Mouse (Mus musculus): Measurements from ENCODE around the gene Efna2.
A peak's percentile ranks its signal among the peaks of the same experiment; 100 is the strongest.
"Not testable (repeated sequence)": the region's sequence is repeated elsewhere in the genome, so short reads cannot be mapped to it uniquely, and the experiment has no call there.

Gene Efna2

DNA sequence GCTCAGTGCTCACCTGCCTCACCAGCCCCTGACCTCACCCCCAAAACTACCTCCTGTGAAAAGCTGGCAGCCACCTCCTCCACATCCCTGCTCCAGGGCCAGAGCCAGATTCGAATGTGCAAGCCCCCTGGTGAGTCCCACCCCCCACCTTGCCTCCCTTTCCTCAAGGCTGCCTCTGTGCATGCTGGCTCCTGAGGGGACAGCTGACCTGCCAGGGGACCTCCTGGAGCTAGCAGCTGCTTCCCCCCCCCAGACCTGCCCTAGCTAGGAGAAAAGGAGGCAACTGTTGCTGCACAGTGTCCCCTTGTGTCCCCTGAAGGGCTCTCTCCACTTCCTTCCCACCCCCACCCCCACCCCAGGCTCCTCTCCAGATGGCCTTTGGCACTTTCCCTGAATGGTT is 24.0 kb upstream of the Efna2 start:
- no peak for DNase-seq (ENCODE audit: low read depth, low spot score)

DNA sequence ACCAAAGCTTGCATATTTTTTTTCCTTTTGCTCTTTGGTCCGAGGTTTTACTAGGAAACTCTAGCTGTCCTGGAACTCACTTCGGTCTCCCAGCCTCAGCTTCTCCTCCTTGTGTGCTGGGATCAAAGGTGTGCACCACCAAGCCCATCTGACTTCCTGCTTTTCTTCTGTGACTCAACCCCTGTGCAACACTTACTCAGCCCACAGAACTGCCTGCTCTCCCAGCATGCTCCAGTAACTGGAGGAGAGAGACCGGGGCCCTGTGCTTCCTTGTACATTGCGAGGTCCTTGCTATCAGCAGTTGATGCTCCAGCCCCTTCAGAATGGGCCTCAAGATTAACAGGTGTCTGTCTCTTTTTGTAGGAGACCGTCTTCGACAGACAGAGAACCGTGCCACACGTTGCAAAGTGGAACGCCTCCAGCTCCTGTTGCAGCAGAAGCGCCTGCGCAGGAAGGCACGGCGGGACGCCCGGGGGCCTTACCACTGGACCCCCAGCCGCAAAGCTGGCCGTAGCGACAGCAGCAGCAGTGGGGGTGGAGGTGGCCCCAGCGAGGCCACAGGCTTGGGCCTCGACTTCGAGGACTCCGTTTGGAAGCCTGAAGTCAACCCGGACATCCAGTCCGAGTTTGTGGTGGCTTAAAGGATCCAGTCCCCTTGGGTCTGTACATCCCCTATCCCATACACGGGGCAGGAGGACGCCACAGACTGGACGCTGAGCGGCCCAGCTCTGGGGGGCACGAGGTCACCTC is 23.1 kb upstream of the Efna2 start:
- DNase-seq (ENCODE audit: low read depth, low spot score), result no peak

DNA sequence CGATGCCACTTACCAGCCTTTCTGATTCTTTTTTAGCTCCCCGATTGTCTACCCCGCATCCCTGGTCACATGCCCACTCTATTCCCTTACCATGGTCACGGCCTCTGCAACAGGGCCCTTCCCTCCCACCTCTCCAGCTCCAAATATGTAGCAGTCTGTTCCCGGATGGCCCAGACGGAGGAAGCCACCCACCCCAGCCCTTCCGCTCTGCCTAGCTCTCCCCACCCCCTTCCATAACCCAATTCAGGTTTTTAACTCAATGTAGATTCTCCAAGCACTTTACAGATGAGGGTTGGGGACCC is 22.6 kb upstream of the Efna2 start:
- DNase-seq (ENCODE audit: low read depth, low spot score), result no peak

DNA sequence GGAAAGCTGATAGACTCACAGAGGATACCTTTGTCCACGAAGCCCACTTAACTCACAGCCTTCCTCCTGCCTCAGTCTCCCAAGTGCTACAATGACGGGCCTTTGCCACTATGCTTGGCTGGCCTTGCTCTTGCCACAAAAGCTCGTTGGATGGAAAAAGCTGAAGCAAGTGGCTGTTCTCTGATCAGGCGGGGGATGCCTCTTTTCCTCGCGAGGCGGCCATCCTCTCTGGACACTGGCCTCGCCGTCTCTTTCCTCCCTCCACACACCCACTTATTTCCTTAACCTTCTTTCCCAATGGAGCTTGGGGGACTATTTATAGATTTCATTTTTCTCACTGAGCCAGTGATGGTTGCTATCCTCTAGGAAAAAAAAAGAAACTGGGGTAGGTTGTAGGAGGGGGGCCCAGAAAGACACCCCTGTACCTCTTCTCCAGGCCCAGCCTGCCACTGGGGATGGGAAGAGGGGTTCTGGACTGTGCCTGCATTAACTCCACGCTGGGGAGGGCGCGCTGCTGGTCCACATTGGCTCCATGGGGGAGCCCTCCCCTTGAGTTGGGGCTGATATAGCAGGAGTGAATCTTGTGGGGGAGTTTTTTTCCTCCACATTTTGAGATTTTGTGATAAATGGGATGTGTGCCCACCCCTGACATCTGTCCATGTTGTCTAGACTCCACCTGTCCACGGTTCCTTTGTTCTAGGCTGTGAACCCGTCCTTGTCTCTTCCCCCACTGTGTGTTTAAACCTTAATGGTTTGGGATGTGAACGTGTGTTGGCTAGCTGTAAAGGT is 21.9 kb upstream of the Efna2 start:
- no peak for DNase-seq (ENCODE audit: low read depth, low spot score)

DNA sequence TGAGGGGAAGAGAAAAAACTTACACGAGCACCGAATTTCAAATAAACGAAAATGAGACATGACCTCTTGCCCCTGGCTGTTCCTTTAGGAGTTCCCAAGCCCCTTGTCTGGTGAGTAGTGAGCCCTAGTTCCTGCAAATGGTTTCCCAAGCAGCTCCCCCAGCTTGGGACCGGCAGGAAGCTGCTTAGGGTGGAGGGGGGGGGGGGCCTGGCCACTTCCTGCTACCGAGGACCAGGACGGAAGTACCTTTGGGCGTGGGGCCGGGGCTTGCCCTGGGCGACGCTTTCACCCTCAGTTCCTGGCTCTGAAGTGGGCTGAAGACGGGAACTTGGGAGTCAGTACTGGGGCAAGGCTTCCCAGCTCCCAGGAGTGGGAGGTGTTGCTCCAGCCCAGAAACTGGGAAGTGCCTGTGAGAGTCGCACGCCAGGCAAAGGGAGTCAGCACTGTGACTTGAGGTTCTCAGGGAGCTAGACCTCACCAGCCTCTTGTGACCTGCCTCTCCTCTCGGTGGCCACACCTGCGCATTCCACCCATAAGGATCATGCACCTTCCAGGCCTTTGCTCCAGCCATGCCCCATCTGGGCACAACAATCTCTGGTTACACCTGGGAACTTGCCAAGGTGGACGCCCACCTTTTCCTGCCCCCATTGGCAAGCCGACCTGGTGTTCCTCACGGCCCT is 20.8 kb upstream of the Efna2 start:
- DNase-seq (ENCODE audit: low read depth, low spot score), result no peak

DNA sequence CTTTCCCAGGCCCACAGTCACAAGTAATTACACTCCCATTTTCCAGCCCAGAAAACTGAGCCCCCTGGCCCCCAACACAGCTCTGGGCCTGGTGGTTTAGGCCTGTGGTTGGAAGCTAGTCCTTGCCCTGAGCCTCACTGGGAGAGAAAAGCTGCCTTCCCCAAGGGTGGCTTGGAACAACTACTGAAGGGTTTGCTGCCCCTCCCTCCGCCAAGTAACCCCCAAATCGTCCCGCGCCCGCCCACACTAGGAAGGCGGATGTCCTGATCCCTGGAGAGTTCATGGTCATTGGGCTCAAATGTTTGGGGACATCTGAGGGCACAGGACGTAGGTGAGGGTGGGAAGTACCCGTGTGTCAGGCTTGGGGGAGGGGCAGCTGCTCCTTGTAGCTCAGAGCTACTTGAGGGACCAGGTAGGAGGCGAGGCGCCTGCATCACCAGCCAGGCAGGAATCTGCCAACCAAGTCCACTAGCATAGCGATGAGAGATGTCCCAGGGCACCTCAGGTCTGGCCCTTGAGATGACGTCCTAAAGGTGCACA is 20.2 kb upstream of the Efna2 start:
- no peak for DNase-seq (ENCODE audit: low read depth, low spot score)

DNA sequence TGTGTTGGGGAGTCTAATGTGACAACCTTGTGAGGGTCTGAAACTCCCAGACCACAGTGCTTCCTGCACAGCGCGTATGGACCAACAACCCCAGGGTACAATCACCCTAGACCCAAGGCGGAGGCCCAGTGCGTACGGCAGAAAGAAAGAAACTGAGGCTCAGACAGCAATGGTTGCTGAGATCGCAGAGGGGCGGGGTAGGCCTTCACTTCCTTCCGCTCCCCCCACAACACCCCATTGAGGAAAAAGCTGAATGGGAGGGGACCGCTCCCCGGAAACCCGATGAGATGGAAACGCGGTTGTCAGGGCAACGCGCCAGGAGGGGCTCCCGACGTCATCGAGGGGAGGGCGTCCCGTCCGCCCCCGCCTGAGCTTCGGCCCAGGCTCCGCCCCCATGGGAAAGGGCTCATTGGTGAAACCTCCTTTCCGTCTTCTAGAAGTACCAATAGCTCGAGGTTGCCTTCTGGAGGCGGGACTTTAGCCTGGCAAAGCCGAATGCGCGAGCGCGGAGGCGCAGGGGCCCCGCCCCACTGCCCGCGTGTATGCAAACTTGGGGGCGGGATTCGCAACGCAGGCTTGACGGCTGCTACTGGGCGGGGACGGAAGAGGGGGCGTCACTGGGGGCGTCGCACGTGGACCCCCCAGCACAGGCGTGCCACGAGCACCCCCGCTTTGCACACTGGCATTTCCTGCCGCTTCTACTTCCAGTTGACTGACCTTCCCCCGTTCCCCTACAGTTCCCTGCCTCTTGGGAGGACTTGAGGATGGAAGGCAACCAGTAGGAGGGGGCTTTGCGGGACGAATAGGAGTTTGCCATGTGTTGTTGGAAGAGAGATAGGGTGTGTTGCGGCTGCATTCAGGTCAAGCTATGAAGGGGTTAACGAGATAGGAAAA is 19.5 kb upstream of the Efna2 start:
- DNase-seq (ENCODE audit: low read depth, low spot score), result peak; percentile 98

DNA sequence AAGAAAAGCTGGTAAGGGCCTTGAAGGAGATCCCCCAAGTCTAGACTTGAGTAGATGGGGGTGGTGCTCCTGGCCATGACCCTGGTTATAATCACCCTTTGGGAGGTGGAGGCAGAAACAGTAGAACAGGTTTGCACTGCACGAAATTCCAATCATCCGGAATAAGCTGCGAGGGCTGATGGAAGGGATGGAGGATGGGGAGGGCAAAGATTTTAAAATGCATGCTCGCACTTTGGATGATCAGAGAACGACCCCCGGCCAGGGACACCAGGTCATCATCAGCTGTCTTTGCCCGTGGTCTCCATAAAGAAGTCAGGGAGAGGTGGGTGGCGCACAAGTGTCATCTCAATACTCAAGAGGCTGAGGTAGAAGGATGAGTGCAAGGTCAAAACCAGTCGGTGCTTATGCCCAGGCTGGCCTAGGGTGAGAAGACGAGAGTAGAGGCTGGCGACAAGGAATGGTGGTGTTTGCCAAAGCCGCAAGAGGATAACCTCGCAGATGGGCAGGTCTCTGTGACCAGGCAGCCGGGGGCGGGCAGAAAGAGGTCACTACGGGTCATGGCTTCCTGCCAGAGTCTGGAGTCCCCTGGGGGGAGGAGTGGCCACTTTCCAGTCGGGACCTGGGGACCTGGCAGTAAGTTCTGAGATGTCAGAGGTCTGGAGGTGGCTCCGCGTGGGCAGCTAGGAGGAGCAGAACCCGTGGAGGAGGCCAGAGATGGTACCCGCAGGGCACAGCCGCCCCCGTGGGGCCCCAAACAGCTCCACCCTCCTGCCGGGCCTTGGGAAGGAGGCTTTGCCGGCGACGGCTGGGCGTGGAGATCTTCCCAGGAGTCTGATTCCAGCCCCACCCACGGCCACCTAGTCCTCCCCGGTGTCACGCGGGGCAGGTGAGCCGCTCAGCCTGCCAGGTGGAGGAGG is 18.6 kb upstream of the Efna2 start:
- DNase-seq (ENCODE audit: low read depth, low spot score), result no peak

DNA sequence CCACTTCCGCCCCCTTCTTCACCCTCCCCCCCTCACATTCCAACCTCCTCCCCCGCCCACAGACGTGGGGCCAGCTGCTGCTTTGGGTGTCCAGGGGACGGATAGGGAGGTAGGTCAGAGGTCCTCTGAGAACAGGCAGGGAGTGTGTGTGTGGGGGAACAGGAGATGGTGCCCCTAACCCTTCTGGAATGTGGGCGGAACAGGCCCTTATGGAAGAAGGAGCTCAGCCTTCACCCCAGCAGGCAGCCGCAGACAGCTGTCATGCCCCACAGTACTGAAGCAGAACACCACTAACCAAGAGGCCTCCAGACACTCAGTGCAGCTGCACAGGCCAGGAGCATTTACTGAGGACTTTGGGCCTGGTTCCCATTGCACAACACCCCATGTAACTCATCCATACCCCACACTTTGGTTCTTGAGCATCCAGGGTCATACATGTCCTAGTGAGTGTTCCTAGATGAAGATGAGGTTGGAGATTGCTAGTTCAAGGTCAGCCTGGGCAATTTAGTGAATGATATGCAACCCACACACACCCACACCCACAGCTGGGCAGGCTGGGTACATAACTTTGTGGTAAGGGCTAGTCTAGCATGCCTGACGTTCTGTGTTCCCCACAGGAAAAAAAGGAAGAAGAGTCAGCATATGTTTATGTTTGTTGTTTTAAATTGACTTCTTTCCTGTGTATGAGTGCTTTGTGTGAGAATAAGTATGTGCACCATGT is 17.6 kb upstream of the Efna2 start:
- DNase-seq (ENCODE audit: low read depth, low spot score), result no peak

DNA sequence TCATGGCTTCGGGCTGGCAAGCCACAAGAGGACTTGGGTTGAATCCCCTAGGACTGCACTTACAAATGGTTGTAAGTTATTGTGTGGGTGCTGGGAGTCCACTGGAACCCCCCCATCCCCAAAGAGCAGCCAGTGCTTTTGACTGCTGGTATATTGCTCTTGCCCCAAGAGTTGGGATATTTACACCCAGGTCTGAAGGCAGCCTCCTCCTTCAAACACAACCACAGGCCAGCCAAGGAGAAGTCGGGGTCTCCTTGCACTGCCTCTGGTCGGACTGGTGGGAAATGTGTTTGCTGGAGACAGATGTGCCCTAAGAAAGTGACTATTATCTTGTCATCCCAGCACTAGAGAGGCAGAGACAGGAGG is 17.1 kb upstream of the Efna2 start:
- DNase-seq (ENCODE audit: low read depth, low spot score), result no peak

DNA sequence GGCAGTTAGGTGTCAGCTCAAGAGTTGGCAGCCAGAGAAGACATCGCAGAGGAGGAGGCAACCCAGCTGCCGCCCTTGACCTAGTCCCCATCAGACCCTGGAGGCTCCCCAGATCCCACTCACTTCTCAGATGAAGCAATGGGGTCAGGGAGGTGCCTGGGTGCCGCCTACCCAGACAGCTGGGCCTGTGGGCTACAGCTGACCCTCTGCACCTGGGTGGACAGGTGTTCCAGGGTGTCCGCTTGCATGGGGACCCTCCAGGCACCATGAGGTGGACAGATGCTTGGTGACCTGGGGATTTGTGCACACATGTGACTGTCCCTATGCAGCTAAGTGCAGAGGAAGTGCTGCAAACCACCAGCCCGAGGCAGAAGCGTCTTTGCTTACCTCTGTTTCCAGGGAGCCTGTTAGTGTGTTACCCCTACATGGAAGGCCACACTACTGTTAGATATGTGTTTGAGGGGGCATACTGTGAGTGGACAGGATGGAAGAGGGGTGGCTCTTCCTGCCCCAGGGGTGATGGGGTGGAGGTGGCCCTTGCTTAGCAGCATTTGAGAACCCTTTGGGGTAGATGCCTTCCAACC is 16.5 kb upstream of the Efna2 start:
- DNase-seq (ENCODE audit: low read depth, low spot score), result no peak

DNA sequence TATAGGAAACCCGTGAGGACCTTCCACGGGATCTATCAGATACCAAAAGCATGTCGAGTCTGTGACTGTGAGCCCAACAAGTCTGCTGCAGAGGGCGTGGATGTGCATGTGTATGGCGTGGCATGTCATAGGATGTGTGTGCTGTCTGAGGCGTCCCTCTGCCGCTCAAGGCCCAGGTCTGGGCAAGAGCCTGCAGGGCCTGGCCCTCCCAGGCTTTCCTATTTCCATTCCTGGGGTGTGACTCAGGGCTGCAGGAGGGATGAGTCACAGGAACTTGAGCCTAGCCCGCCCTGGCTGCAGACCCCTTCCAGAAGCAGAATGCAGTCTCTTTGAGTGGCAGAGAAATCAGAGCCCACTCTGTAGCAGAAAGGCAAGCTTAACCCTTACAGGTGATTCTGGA is 15.6 kb upstream of the Efna2 start:
- DNase-seq (ENCODE audit: low read depth, low spot score), result no peak

DNA sequence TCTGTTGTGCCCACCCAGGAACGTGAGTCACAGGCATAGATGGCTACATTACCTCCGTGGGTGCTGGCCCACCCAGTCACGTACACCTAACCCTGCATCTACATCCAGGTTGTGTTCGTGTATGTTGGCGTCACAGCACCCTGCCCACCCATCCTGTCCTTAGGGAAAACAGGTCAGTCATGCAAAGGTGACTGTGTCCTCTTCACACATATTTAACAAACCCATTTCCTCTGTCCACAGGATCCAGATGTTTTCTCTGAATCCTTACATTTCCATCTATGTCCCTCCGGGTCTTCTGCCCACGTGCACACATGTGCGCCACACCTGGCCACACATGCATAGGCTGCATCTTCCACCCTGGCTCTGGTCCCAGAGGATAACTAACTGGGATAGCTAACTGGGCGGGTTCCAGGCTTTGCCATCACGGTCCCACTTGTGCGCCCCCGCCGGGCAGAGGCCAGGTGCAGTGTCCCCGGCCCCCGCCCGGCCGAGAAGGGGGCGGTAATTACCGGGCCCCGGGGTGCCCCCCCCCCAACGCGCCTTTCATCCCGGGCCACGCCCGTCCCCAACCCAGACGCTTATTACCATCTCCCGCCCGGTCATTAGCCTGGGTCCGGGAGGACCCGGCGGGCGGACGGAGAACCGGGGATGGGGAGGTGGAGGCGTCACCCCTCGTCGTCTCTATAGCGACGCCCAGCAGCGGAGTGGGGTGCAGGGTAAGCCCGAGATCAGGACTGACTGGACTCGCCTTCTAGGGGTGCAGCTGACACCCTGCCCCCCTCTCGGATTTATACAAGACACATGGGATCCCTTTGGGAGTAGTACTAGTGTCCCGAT is 14.9 kb upstream of the Efna2 start:
- no peak for DNase-seq (ENCODE audit: low read depth, low spot score)

DNA sequence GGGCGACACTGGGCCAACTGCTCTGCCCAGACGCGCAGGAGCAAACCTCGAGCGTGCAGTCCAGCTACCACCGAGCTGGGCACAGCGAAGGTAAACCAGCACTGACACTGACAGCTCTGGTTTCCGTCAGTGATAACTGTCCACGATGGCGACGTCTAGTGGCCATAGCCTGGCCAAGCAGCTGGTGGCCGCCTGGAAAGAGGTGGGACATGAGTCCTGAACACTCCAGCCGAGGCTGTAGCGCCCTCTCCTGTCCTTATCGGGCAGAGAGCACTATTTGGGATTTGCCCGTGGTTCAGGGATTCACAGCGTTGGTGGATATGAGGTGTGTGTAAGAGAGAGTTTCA is 14.3 kb upstream of the Efna2 start:
- DNase-seq (ENCODE audit: low read depth, low spot score), result no peak

DNA sequence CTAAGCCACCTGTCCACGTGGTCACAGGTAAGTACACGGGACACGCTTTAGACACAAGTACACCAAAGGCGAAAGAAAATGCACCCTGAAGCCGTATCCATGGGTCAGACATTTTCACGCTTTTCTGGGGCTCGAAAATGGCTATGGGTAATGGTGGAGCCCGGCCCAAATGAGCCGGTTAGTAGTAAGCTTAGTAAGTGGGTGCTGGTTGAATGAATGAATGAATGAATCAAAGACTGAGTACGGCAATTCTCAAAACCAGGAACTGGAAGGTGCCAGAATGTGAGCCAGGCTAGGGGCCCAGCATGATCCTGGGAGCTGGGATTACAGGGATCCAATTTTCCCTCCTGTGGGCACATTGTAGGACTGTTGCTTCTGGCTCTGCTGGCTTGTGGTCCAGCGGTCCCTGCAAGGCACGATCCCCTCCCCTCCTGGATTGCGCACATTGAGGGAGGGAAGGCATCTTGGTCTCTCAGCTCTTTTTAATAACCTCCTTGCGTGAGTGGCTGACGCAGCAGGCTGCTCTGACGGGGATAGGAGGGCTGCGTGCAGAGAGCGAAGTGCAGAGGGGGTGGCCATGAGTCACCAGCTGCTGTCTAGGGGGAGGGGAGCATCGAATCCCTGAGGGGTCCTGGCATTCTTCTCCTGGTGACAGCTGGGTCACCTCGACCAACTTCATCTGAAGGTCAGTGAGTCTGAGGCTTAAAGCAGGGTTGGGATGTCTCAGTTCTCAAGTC is 13.7 kb upstream of the Efna2 start, which contains the start of gene Cirbp:
Gene Cirbp (plus strand): TSS at position 594 of the 737 bp plus-strand sequence.
- DNase-seq (ENCODE audit: low read depth, low spot score), result no peak

DNA sequence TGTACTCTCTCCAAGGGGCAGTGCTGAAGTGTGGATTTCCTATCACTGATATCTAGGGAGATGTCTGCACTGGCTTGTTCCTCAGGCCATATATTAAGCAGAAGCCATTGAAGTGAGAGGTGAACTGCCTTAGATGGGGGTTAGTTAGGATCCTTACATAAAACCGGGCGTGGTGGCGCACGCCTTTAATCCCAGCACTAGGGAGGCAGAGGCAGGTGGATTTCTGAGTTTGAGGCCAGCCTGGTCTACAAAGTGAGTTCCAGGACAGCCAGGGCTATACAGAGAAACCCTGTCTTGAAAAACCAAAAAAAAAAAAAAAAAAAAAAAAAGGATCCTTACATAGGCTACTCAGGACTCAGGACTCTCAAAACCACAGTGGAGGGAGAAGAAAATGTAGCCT is 13.1 kb upstream of the Efna2 start:
- DNase-seq (ENCODE audit: low read depth, low spot score), result not testable (repeated sequence)

DNA sequence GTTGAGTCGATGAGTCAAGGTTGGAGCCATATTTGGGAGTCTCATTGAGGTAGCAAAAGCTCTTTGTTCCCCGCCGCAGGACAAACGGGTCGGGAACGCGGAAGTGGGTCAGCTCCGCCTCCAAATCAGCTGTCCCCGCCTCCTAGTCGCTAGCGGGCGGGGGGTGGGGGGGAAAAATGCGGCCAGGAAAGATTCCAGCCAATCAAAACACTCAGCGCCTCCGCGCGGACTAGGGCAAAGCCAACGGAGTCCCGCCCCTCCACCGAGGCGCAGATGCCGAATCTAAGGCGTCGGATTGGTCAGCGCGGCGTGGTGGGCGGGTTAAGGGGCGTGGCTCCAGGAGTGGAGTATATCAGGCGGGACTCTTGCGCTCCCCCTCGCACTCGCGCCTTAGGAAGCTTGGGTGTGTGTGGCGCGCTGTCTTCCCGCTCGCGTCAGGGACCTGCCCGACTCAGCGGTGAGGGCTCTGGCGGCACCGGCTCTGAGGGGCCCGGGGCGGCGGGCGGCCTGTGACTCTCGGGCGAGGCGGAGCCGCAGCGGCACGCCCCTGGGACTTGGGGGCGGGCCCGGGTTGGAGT is 11.7 kb upstream of the Efna2 start:
- DNase-seq (ENCODE audit: low read depth, low spot score), result peak; percentile 98

All from brain, embryonic 18.5 days (tissue).